Mouse (Mus musculus) heart, embryonic 15.5 days (tissue): Measurements from ENCODE around the gene Usb1. TPM values are rescaled to one million over a fixed set of nuclear protein-coding genes. Genes with fewer than 3 reads are reported as not detected.

Experiments used
- ATAC-seq: fragments of 200-750 bp; cut with Nextera tagmentation; replicated peaks from 2 replicates; pipeline ENCODE4 v1.8.0; 2017; ENCODE audit warnings: low read depth, moderate TSS enrichment; ENCODE audit not compliant: insufficient number of reproducible peaks, insufficient read depth, low FRiP score
- H3K27ac ChIP-seq: fragments of 300-500 bp; sonication (generic); 2 replicates; pipeline ENCODE4 v1.5.1; 2015; ENCODE audit warnings: mild to moderate bottlenecking, inconsistent platforms
- H3K27me3 ChIP-seq: fragments of 300-500 bp; sonication (generic); 2 replicates; pipeline ENCODE4 v1.6.1; 2015; ENCODE audit warnings: inconsistent platforms
- H3K36me3 ChIP-seq: fragments of 300-500 bp; sonication (generic); 2 replicates; pipeline ENCODE4 v1.6.1; 2015; ENCODE audit warnings: mild to moderate bottlenecking, inconsistent platforms
- H3K4me1 ChIP-seq: fragments of 300-500 bp; sonication (generic); replicated peaks from 2 replicates; pipeline ENCODE4 v1.6.1; 2015; ENCODE audit warnings: inconsistent platforms
- H3K4me2 ChIP-seq: fragments of 300-500 bp; sonication (generic); 2 replicates; pipeline ENCODE4 v1.6.1; 2015; ENCODE audit warnings: inconsistent platforms, mild to moderate bottlenecking, moderate library complexity
- H3K4me3 ChIP-seq: fragments of 300-500 bp; sonication (generic); 2 replicates; pipeline ENCODE4 v1.5.1; 2015; ENCODE audit warnings: mild to moderate bottlenecking, inconsistent platforms
- H3K9ac ChIP-seq: fragments of 300-500 bp; sonication (generic); 2 replicates; pipeline ENCODE4 v1.6.1; 2015; ENCODE audit warnings: mild to moderate bottlenecking, inconsistent platforms
- H3K9me3 ChIP-seq: fragments of 300-500 bp; sonication (generic); replicated peaks from 2 replicates; pipeline ENCODE4 v1.6.1; 2016; ENCODE audit warnings: inconsistent platforms
- WGBS: fragments of 180-500 bp; shearing (Covaris S2); methylation state at CpG from one replicate; pipeline ENCODE4 v1.1.7; 2015; ENCODE audit warnings: mixed read lengths; 5-methylcytosine and 5-hydroxymethylcytosine counted together
- polyA plus RNA-seq: library from polyadenylated mRNA; unstranded; fragments of >200 nt; fragmentation: Nextera tagmentation; extraction: Ambion mirVana; gene quantifications from 2 replicates; pipeline ENCODE4 v1.2.1, GENCODE M21; 2015

Gene Usb1
- polyA plus RNA-seq, 1 experiment from 2014 or later, result 26.7 TPM

- H3K4me2 ChIP-seq, result no peak overlapping the region
- H3K9me3 ChIP-seq, result no peaks in the 10 kb centered on the region
- H3K4me3 ChIP-seq, result no peak overlapping the region
- no peak overlapping the region for H3K9ac ChIP-seq
- H3K27me3 ChIP-seq, result peaks cover 9% of the 10 kb centered on the region
- H3K36me3 ChIP-seq, result no peaks in the 10 kb centered on the region
- no peak for ATAC-seq
- peaks cover 6% of the 10 kb centered on the region for H3K4me1 ChIP-seq
- 94% methylated on average over 1 of the region's 1 CpGs for WGBS
- H3K27ac ChIP-seq, result no peak overlapping the region
Measured at GRCm38 (mm10) chr8:95315350-95315749, 16.7 kb upstream of the Usb1 start.

GRCm38 (mm10) chr8:95320224-95321139, 11.6 kb upstream of the Usb1 start:
- Histone ChIP-seq H3K4me1 (peaks cover 31% of the 10 kb centered on the region), H3K9ac (peak overlapping the region; percentile 54), H3K27me3 (peaks cover 9% of the 10 kb centered on the region), H3K36me3 (peaks cover 5% of the 10 kb centered on the region; the same call in 1 of the 2 replicates), H3K9me3 (no peaks in the 10 kb centered on the region), H3K27ac (no peak overlapping the region; the same call in 1 of the 2 replicates), H3K4me2 (peak overlapping the region; percentile 96), H3K4me3 (peak overlapping the region; percentile 55)
- 3% methylated on average over 41 of the region's 41 CpGs for WGBS
- peak; percentile 60 for ATAC-seq

GRCm38 (mm10) chr8:95323201-95323600, 8.9 kb upstream of the Usb1 start:
- no peak overlapping the region for H3K27ac ChIP-seq
- H3K36me3 ChIP-seq, result peaks cover 32% of the 10 kb centered on the region
- peaks cover 9% of the 10 kb centered on the region for H3K27me3 ChIP-seq
- no peak overlapping the region for H3K9ac ChIP-seq
- 63% methylated on average over 3 of the region's 3 CpGs for WGBS
- no peak overlapping the region for H3K4me3 ChIP-seq
- peaks cover 42% of the 10 kb centered on the region for H3K4me1 ChIP-seq
- H3K4me2 ChIP-seq, result no peak overlapping the region
- no peak for ATAC-seq
- no peaks in the 10 kb centered on the region for H3K9me3 ChIP-seq

- Histone ChIP-seq H3K9me3 (no peaks in the 10 kb centered on the region), H3K4me3 (no peak overlapping the region), H3K9ac (no peak overlapping the region), H3K4me2 (no peak overlapping the region), H3K27ac (no peak overlapping the region), H3K36me3 (peaks cover 45% of the 10 kb centered on the region), H3K27me3 (peaks cover 5% of the 10 kb centered on the region), H3K4me1 (peaks cover 43% of the 10 kb centered on the region)
- WGBS, result 47% methylated on average over 5 of the region's 5 CpGs
- ATAC-seq, result no peak
Measured at GRCm38 (mm10) chr8:95324646-95325045, 7.4 kb upstream of the Usb1 start.

- H3K9me3 ChIP-seq, result no peaks in the 10 kb centered on the region
- H3K4me1 ChIP-seq, result peaks cover 42% of the 10 kb centered on the region
- 76% methylated on average over 5 of the region's 5 CpGs for WGBS
- no peak overlapping the region for H3K9ac ChIP-seq
- peaks cover 45% of the 10 kb centered on the region for H3K36me3 ChIP-seq
- H3K4me2 ChIP-seq, result no peak overlapping the region
- no peak overlapping the region for H3K27ac ChIP-seq
- no peak for ATAC-seq
- H3K27me3 ChIP-seq, result no peaks in the 10 kb centered on the region
- H3K4me3 ChIP-seq, result no peak overlapping the region
Measured at GRCm38 (mm10) chr8:95326822-95327221, 5.3 kb upstream of the Usb1 start.

GRCm38 (mm10) chr8:95327866-95328465, 4.1 kb upstream of the Usb1 start:
- Histone ChIP-seq H3K4me1 (peaks cover 44% of the 10 kb centered on the region), H3K9ac (no peak overlapping the region), H3K27ac (no peak overlapping the region), H3K36me3 (peaks cover 45% of the 10 kb centered on the region), H3K27me3 (no peaks in the 10 kb centered on the region), H3K9me3 (no peaks in the 10 kb centered on the region), H3K4me3 (no peak overlapping the region), H3K4me2 (no peak overlapping the region)
- no peak for ATAC-seq
- WGBS, result 85% methylated on average over 46 of the region's 46 CpGs

GRCm38 (mm10) chr8:95330367-95330766, 1.7 kb upstream of the Usb1 start:
- Histone ChIP-seq H3K9me3 (no peaks in the 10 kb centered on the region), H3K27me3 (no peaks in the 10 kb centered on the region), H3K9ac (peak overlapping the region; percentile 86), H3K27ac (peak overlapping the region; percentile 99), H3K4me1 (peaks cover 35% of the 10 kb centered on the region), H3K36me3 (peaks cover 56% of the 10 kb centered on the region), H3K4me2 (peak overlapping the region; percentile 69), H3K4me3 (peak overlapping the region; percentile 84)
- 11% methylated on average over 1 of the region's 1 CpGs for WGBS
- ATAC-seq, result no peak

GRCm38 (mm10) chr8:95331156-95331719, 846 bp upstream of the Usb1 start:
- H3K27me3 ChIP-seq, result no peaks in the 10 kb centered on the region
- peak overlapping the region; percentile 99 for H3K27ac ChIP-seq
- WGBS, result 0% methylated on average over 38 of the region's 38 CpGs
- peak overlapping the region; percentile 69 for H3K4me2 ChIP-seq
- H3K4me1 ChIP-seq, result peaks cover 33% of the 10 kb centered on the region
- peaks cover 48% of the 10 kb centered on the region for H3K36me3 ChIP-seq
- peak overlapping the region; percentile 84 for H3K4me3 ChIP-seq
- H3K9me3 ChIP-seq, result no peaks in the 10 kb centered on the region
- peak; percentile 17 for ATAC-seq
- H3K9ac ChIP-seq, result peak overlapping the region; percentile 86

GRCm38 (mm10) chr8:95332437-95333199, 534 bp downstream of the Usb1 start:
- ATAC-seq, result no peak
- Histone ChIP-seq H3K36me3 (peaks cover 40% of the 10 kb centered on the region), H3K27me3 (no peaks in the 10 kb centered on the region), H3K4me1 (peaks cover 24% of the 10 kb centered on the region), H3K4me3 (peak overlapping the region; percentile 84), H3K9me3 (no peaks in the 10 kb centered on the region), H3K9ac (peak overlapping the region; percentile 86), H3K27ac (peak overlapping the region; percentile 99), H3K4me2 (peak overlapping the region; percentile 69)
- 23% methylated on average over 21 of the region's 21 CpGs for WGBS

- 84% methylated on average over 1 of the region's 1 CpGs for WGBS
- Histone ChIP-seq H3K4me3 (no peak overlapping the region), H3K36me3 (peaks cover 47% of the 10 kb centered on the region)
Measured at GRCm38 (mm10) chr8:95335706-95336105, 3.6 kb downstream of the Usb1 start.

GRCm38 (mm10) chr8:95336363-95336762, 4.3 kb downstream of the Usb1 start:
- no peak for ATAC-seq
- no peak overlapping the region for H3K27ac ChIP-seq
- H3K36me3 ChIP-seq, result peaks cover 47% of the 10 kb centered on the region
- H3K4me2 ChIP-seq, result no peak overlapping the region
- H3K9me3 ChIP-seq, result no peaks in the 10 kb centered on the region
- H3K9ac ChIP-seq, result no peak overlapping the region
- H3K27me3 ChIP-seq, result no peaks in the 10 kb centered on the region
- no peak overlapping the region for H3K4me3 ChIP-seq
- H3K4me1 ChIP-seq, result peaks cover 10% of the 10 kb centered on the region

More at GRCm38 (mm10) chr8:95335706-95336105, 3.6 kb downstream of the Usb1 start:
- no peaks in the 10 kb centered on the region for H3K9me3 ChIP-seq
- no peak overlapping the region for H3K27ac ChIP-seq
- ATAC-seq, result no peak
- peaks cover 12% of the 10 kb centered on the region for H3K4me1 ChIP-seq
- H3K9ac ChIP-seq, result no peak overlapping the region
- H3K4me2 ChIP-seq, result no peak overlapping the region
- no peaks in the 10 kb centered on the region for H3K27me3 ChIP-seq
